Mouse (Mus musculus) skeletal muscle tissue, postnatal 0 days (tissue): ENCODE measurements around the gene Dnase2b. TPM values are rescaled to one million over a fixed set of nuclear protein-coding genes. Genes with fewer than 3 reads are reported as not detected.

Experiments
- polyA plus RNA-seq: library from polyadenylated mRNA; unstranded; fragments of >200 nt; fragmentation: Nextera tagmentation; extraction: Ambion mirVana; gene quantifications from 2 replicates; pipeline ENCODE4 v1.2.1, GENCODE M21; 2015

The Dnase2b gene
- not detected in 2 replicates for polyA plus RNA-seq

GRCm38 (mm10) chr3:146615496-146615895, at the start of gene Dnase2b:
Gene Dnase2b, minus strand, starts transcription at chr3:146615596.

GRCm38 (mm10) chr3:146651217-146651616, 35.8 kb upstream of the Dnase2b start, which contains the start of gene 4930503B20Rik:
Gene 4930503B20Rik, minus strand, starts transcription at chr3:146651317.

GRCm38 (mm10) chr3:146570148-146570782, 45.1 kb downstream of the Dnase2b start, which contains the start of gene Uox:
Gene Uox, plus strand, starts transcription at chr3:146570426.

Other genes starting within 250 kb of the Dnase2b start
- 13.5 and 14.6 TPM in 2 replicates for gene Ssx2ip, start 211.0 kb downstream of the Dnase2b start, polyA plus RNA-seq
- gene Ctbs, start 165.8 kb downstream of the Dnase2b start, polyA plus RNA-seq, result 8.8 and 9.6 TPM in 2 replicates
- gene Spata1, start 115.8 kb downstream of the Dnase2b start, polyA plus RNA-seq, result 2.3 and 3.5 TPM in 2 replicates
- gene Gng5, start 115.8 kb downstream of the Dnase2b start, polyA plus RNA-seq, result 904 and 989 TPM in 2 replicates
- 27.6 and 29.6 TPM in 2 replicates for gene Rpf1, start 94.2 kb downstream of the Dnase2b start, polyA plus RNA-seq
- 0.12 TPM in 1 of 2 replicates, not detected in the other for gene Uox, start 45.2 kb downstream of the Dnase2b start, polyA plus RNA-seq
- gene 4930503B20Rik, start 35.7 kb upstream of the Dnase2b start, polyA plus RNA-seq, result not detected in 2 replicates
- 0.79 and 1.4 TPM in 2 replicates for gene Samd13, start 70.0 kb upstream of the Dnase2b start, polyA plus RNA-seq
- 32.6 and 32.7 TPM in 2 replicates for gene Prkacb, start 197.4 kb upstream of the Dnase2b start, polyA plus RNA-seq
- gene Ttll7, start 236.8 kb upstream of the Dnase2b start, polyA plus RNA-seq, result 6.5 and 10.4 TPM in 2 replicates